Mouse (Mus musculus) liver, postnatal 0 days (tissue): Measurements from ENCODE around the gene Syt7.

Experiments used
- CTCF ChIP-seq: sonication (generic); IDR thresholded peaks from 2 replicates; pipeline ENCODE4 v1.5.1; 2016; ENCODE audit warnings: antibody characterized with exemption, low read depth
- EP300 ChIP-seq: IDR thresholded peaks from 2 replicates; pipeline ENCODE4 v1.6.1; 2016; ENCODE audit warnings: antibody characterized with exemption, low read depth, mild to moderate bottlenecking

- TF ChIP-seq CTCF (no peak), EP300 (no peak)
Measured at GRCm38 (mm10) chr19:10415508-10415907, 26.6 kb downstream of the Syt7 start.
